Mouse (Mus musculus): Measurements from ENCODE around the gene Hoxb7.

DNA sequence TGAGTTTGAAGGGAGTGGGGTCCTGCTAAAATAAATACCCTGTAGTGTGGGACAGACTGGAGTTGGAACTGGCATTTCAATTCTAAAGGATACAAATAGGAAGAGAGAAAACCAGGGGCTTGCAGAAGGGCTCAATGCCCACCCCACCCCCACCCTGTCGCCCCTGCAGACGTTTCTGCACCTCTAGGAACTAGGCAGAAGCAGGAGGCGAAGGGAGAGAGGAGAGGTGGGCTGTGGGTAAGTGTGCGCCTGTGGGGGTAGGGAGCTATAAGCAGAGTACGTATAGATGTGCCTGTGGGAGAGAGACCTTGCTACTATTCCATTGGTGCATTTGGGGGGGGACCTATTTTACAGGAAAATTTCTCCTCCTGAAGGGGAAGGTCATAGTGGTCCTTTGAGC is 41.3 kb downstream of the Hoxb7 start:
- TF ChIP-seq CTCF (IDR thresholded peaks at IDR 0.05; ENCODE audit: low read depth, low read length) (no peak), POLR2A (IDR thresholded peaks at IDR 0.05; ENCODE audit: insufficient read depth, low read length) (no peak), EP300 (IDR thresholded peaks at IDR 0.05; ENCODE audit: insufficient read depth, low read depth, low read length) (no peak)

All from ES-Bruce4 (cell line).